Mouse (Mus musculus) lung, postnatal 0 days (tissue): ENCODE data around the gene Cdc26.

ENCODE experiments used
- CTCF ChIP-seq: IDR thresholded peaks from 2 replicates; pipeline ENCODE4 v1.5.1; 2016; ENCODE audit warnings: antibody characterized with exemption, mild to moderate bottlenecking
- EP300 ChIP-seq: IDR thresholded peaks from 2 replicates; pipeline ENCODE4 v1.6.1; 2016; ENCODE audit warnings: antibody characterized with exemption, mild to moderate bottlenecking, control low read depth

- TF ChIP-seq CTCF (no peak), EP300 (no peak; the same call in 1 of the 2 replicates)
Observed at GRCm38 (mm10) chr4:62348329-62348705, 60.1 kb downstream of the Cdc26 start.
